Mouse (Mus musculus) embryonic fibroblast, embryonic 13.5 days (primary cell): Measurements from ENCODE around the gene Dnal4.

Experiments used
- CTCF ChIP-seq: IDR thresholded peaks from 2 replicates; pipeline ENCODE4 v1.5.1; 2011; ENCODE audit warnings: mild to moderate bottlenecking, control low read depth, low read length, moderate library complexity, borderline replicate concordance; ENCODE audit not compliant: insufficient read depth
- POLR2A ChIP-seq: IDR thresholded peaks from 2 replicates; pipeline ENCODE4 v1.6.1; 2011; ENCODE audit warnings: low read depth, mild to moderate bottlenecking, control low read depth, low read length, moderate library complexity

DNA sequence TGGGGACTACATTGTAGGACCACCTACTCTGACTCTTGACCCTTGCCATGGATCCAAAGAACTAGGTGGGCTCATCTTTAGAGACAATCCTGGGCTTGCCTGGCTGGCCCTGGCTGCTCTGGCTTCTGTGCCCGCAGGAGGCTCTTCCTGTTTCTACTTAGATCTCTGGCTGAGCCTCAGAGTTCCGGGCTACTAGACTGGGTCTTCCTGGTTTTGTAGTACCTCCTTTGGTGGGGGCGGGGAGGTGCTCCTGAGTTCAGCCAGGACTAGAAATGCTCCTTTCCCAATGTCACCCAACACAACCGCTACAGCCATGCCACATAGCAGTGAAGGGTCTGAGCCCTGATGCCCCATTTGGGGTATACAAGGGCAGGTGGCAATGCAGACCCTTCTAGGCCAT lies 56.9 kb downstream of the Dnal4 start:
- TF ChIP-seq CTCF (no peak), POLR2A (no peak)
